Mouse (Mus musculus) sigmoid colon, adult 10 weeks (tissue): ENCODE results near the gene Prr9. TPM values are rescaled to one million over a fixed set of nuclear protein-coding genes. Genes with fewer than 3 reads are reported as not detected.

Source experiments
- polyA plus RNA-seq: library from polyadenylated mRNA; stranded (reverse); fragments of 350-450 nt; fragmentation: Illumina TruSeq; extraction: RNeasy Lipid Tissue Mini Kit (QIAGEN cat#74804); gene quantifications from one replicate; pipeline ENCODE4 v1.2.3, GENCODE M21; 2014; ENCODE audit warnings: low read depth, low replicate concordance

Prr9 gene
- polyA plus RNA-seq = not detected

GRCm38 (mm10) chr3:92123847-92124246, at the start of gene Prr9:
Prr9 (minus strand) TSS chr3:92123947.

GRCm38 (mm10) chr3:92142644-92143043, 18.9 kb upstream of the Prr9 start, which contains the start of gene Lelp1:
Lelp1 (minus strand) TSS chr3:92142744.

GRCm38 (mm10) chr3:92083042-92083441, 40.7 kb downstream of the Prr9 start, which contains the start of gene Lor:
Lor (minus strand) TSS chr3:92083142.

Other genes starting within 250 kb of the Prr9 start
- not detected for gene Pglyrp3, start 109.4 kb downstream of the Prr9 start, polyA plus RNA-seq
- gene Lor, start 40.8 kb downstream of the Prr9 start, polyA plus RNA-seq = not detected
- not detected for gene Lelp1, start 18.8 kb upstream of the Prr9 start, polyA plus RNA-seq
- gene Sprr2a1, start 91.9 kb upstream of the Prr9 start, polyA plus RNA-seq = 1,777 TPM
- 3,571 TPM for gene Sprr2a2, start 92.0 kb upstream of the Prr9 start, polyA plus RNA-seq
- gene Sprr2a3, start 161.5 kb upstream of the Prr9 start, polyA plus RNA-seq = 333 TPM
- gene Sprr2b, start 192.7 kb upstream of the Prr9 start, polyA plus RNA-seq = not detected
- not detected for gene Sprr2d, start 215.2 kb upstream of the Prr9 start, polyA plus RNA-seq
- gene Sprr2e, start 228.2 kb upstream of the Prr9 start, polyA plus RNA-seq = not detected
- not detected for gene Sprr2f, start 241.2 kb upstream of the Prr9 start, polyA plus RNA-seq